Mouse (Mus musculus) liver, embryonic 13.5 days (tissue): ENCODE results near the gene Adi1. TPM values are rescaled to one million over a fixed set of nuclear protein-coding genes. Genes with fewer than 3 reads are reported as not detected.

Source experiments
- ATAC-seq: fragments of 200-750 bp; cut with Nextera tagmentation; 2 replicates; pipeline ENCODE4 v1.8.0; 2017; ENCODE audit warnings: low read depth, mild to moderate bottlenecking, moderate number of reproducible peaks, moderate library complexity
- DNase-seq: peaks from one replicate; pipeline ENCODE4 v3.0.0; 2022
- H3K27ac ChIP-seq: fragments of 300-500 bp; sonication (generic); 2 replicates; pipeline ENCODE4 v1.5.1; 2015; ENCODE audit warnings: moderate library complexity, mild to moderate bottlenecking, inconsistent platforms
- H3K27me3 ChIP-seq: fragments of 300-500 bp; sonication (generic); 2 replicates; pipeline ENCODE4 v1.6.1; 2015; ENCODE audit warnings: mild to moderate bottlenecking, inconsistent platforms
- H3K36me3 ChIP-seq: fragments of 300-500 bp; sonication (generic); 2 replicates; pipeline ENCODE4 v1.6.1; 2015; ENCODE audit warnings: mild to moderate bottlenecking, inconsistent platforms
- H3K4me1 ChIP-seq: fragments of 300-500 bp; sonication (generic); replicated peaks from 2 replicates; pipeline ENCODE4 v1.6.1; 2015; ENCODE audit warnings: inconsistent platforms
- H3K4me2 ChIP-seq: fragments of 300-500 bp; sonication (generic); 2 replicates; pipeline ENCODE4 v1.6.1; 2015; ENCODE audit warnings: inconsistent platforms, mild to moderate bottlenecking, moderate library complexity
- H3K4me3 ChIP-seq: fragments of 300-500 bp; sonication (generic); replicated peaks from 2 replicates; pipeline ENCODE4 v1.5.1; 2015; ENCODE audit warnings: mild to moderate bottlenecking, inconsistent platforms
- H3K9ac ChIP-seq: fragments of 300-500 bp; sonication (generic); 2 replicates; pipeline ENCODE4 v1.6.1; 2015; ENCODE audit warnings: mild to moderate bottlenecking, inconsistent platforms
- H3K9me3 ChIP-seq: fragments of 300-500 bp; sonication (generic); replicated peaks from 2 replicates; pipeline ENCODE4 v1.6.1; 2016; ENCODE audit warnings: inconsistent platforms
- WGBS: fragments of 180-500 bp; shearing (Covaris S2); methylation state at CpG from one replicate; pipeline ENCODE4 v1.1.7; 2015; ENCODE audit not compliant: insufficient replicate concordance; 5-methylcytosine and 5-hydroxymethylcytosine counted together
- microRNA-seq: library from miRNA; unstranded; fragments of <30 nt; microRNA quantifications from one replicate; pipeline ENCODE4, GENCODE M21; 2016
- polyA plus RNA-seq: library from polyadenylated mRNA; unstranded; fragments of >200 nt; fragmentation: Nextera tagmentation; extraction: Ambion mirVana; gene quantifications from 2 replicates; pipeline ENCODE4 v1.2.1, GENCODE M21; 2015

Adi1 gene
- polyA plus RNA-seq, 1 experiment from 2014 or later, result 51.7 TPM

DNA sequence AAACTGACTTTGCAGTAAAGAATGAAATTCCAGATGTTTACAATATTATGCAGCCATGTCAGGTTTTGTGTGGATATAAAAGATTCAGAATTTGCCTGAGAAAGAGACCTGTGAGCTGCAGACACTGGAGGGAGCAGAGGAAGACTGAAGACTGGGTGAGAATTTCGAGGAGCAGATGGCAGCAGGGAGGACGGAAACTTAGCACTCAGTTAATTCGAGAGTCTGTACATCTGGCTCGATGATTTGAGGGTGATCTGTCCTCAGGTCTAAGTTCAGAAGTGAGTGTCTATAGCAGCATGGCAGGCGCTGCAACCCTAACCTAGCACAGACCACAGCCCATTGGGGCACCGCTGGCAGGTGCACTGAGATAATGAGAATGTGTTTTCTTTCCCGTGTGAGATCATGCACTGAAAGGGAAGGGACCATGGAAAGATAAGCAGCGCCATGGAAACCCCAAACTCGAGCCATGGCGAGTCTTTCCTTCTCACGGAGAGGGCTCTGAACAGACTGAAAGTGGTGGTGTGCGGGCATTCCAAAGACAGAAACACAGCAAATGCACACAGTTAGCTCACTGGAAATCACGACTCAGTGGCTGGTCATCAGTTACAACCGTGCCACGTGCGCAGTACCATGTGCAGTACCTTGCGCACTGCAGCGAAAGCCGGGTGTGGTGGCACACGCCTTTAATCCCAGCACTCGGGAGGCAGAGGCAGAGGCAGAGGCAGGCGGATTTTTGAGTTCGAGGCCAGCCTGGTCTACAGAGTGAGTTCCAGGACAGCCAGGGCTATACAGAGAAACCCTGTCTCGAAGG, 40.0 kb downstream of the Adi1 start:
- Histone ChIP-seq H3K9me3 (no peaks in the 10 kb centered on the region), H3K27me3 (no peaks in the 10 kb centered on the region), H3K4me1 (peaks cover 13% of the 10 kb centered on the region), H3K4me2 (no peak overlapping the region), H3K9ac (no peak overlapping the region), H3K36me3 (peaks cover 68% of the 10 kb centered on the region), H3K4me3 (no peak overlapping the region), H3K27ac (no peak overlapping the region)
- peak; percentile 78 for ATAC-seq
- WGBS, result 62% methylated on average over 24 of the region's 24 CpGs
- DNase-seq, result no peak

DNA sequence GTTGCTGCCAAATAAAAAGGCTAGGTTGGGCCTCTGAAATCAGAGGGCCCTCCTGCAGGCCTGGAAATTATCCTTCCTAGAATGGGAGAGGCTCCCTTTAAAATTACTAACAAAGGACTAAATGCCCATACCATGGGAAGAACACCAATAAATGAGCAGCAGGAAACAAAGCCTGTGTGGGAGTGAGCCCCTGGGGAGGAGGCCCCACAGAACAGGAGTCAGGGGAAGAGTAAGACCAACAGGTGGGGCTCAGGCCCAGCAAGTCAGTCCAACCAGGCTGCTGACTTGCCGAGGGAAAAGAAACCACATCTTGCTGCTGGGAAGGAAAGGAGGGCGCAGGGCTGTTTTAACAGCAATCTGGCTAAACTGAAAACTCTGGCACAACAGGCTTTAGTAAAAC, 42.0 kb downstream of the Adi1 start:
- ATAC-seq (no peak), DNase-seq (no peak)
- no peaks in the 10 kb centered on the region for H3K27me3 ChIP-seq
- H3K4me2 ChIP-seq, result no peak overlapping the region
- H3K27ac ChIP-seq, result no peak overlapping the region
- no peak overlapping the region for H3K9ac ChIP-seq
- 75% methylated on average over 2 of the region's 2 CpGs for WGBS
- H3K4me3 ChIP-seq, result no peak overlapping the region
- H3K9me3 ChIP-seq, result no peaks in the 10 kb centered on the region
- peaks cover 69% of the 10 kb centered on the region for H3K36me3 ChIP-seq
- H3K4me1 ChIP-seq, result peaks cover 13% of the 10 kb centered on the region

DNA sequence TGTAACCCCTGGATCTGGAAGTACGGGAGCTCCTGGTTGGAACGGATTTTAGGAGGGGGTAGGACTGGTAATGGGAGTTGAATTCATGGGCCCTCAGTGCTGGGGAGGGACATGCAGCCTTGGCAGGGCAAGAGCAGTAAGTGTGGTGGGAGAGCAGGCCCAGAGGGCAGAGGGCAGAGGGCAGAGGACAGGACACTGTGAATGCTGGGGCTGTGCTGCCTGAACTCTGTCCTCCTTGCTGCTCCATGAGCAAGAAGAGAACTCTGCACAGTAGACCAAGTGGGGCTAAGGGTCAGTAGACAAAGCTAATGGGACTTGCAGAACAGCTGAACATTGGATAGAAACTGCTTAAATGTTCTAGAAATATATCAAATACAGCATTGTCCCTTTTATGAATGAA, 43.1 kb downstream of the Adi1 start:
- Histone ChIP-seq H3K36me3 (peaks cover 69% of the 10 kb centered on the region), H3K9me3 (no peaks in the 10 kb centered on the region), H3K27me3 (no peaks in the 10 kb centered on the region), H3K9ac (no peak overlapping the region), H3K27ac (no peak overlapping the region), H3K4me1 (peaks cover 13% of the 10 kb centered on the region), H3K4me2 (no peak overlapping the region), H3K4me3 (no peak overlapping the region)
- DNase-seq, result no peak
- 85% methylated on average over 2 of the region's 2 CpGs for WGBS
- ATAC-seq, result no peak

DNA sequence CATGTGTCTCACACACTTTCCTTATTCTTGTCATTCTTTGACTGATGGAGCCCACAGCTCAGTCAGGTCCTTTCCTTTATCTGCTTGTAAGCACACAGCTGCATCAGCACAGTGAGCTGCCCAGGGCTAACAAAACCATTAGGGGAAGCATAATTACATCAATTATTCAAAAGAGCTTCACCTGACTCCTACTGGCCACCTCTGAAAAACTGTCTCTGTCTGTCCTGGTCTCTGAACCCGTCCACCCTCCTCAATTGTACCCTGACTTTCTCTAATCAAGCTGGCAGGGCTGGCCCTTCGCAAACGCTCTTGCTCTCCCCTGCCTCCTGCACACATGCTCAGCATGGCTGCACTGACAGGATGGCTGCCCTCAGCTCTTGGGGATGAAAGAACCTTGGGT, 49.3 kb downstream of the Adi1 start:
- Histone ChIP-seq H3K4me1 (no peaks in the 10 kb centered on the region), H3K36me3 (peaks cover 57% of the 10 kb centered on the region), H3K4me2 (no peak overlapping the region), H3K27ac (no peak overlapping the region), H3K9ac (no peak overlapping the region), H3K4me3 (no peak overlapping the region), H3K9me3 (no peaks in the 10 kb centered on the region), H3K27me3 (no peaks in the 10 kb centered on the region)
- DNase-seq (no peak), ATAC-seq (no peak)
- WGBS, result 86% methylated on average over 3 of the region's 3 CpGs

DNA sequence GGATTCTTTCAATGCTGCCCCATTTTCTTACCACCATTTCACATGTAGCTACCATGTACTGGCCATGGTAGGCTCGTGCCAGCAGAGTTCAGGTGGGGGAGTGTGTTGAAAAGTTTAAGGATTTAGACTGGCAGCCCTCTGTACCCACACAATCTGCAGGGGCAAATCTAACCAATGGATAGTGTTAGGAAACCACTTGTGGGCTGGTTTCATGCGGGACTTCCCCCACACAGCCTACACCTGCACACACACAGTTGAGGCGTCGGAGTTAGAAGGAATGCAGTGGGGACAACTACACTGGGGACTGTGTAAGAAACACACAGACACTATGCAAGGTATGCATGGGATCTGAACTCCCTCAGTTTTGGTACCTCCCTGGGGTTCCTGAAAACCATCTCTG, 51.2 kb downstream of the Adi1 start:
- Histone ChIP-seq H3K27me3 (no peaks in the 10 kb centered on the region), H3K9me3 (no peaks in the 10 kb centered on the region), H3K9ac (no peak overlapping the region), H3K4me1 (no peaks in the 10 kb centered on the region), H3K36me3 (peaks cover 54% of the 10 kb centered on the region), H3K4me2 (no peak overlapping the region), H3K27ac (no peak overlapping the region), H3K4me3 (no peak overlapping the region)
- ATAC-seq (no peak), DNase-seq (no peak)
- WGBS, result 85% methylated on average over 4 of the region's 4 CpGs

DNA sequence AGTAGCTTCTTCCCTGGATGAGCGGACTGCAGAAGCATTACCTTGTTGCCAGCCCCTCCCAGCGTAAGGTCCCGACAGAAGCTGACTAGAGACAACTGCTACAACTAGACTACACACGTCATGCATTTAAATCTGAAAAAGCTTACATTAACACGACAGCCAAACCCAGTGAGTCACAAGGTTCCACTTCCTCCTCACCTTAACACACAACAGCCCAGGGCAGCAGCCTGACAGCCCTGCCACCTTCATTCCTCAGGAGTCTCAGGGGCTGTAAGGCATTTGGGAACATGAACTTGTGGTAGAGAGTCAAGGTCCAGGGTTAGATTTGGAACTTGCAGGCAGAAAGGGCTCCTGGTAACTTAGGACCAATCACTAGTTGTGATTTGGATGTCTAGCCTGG, 52.0 kb downstream of the Adi1 start:
- H3K36me3 ChIP-seq, result peaks cover 53% of the 10 kb centered on the region
- H3K27me3 ChIP-seq, result no peaks in the 10 kb centered on the region
- no peaks in the 10 kb centered on the region for H3K4me1 ChIP-seq
- no peak for ATAC-seq
- H3K4me2 ChIP-seq, result no peak overlapping the region
- H3K4me3 ChIP-seq, result no peak overlapping the region
- H3K27ac ChIP-seq, result no peak overlapping the region
- 76% methylated on average over 5 of the region's 5 CpGs for WGBS
- no peak for DNase-seq
- no peak overlapping the region for H3K9ac ChIP-seq
- H3K9me3 ChIP-seq, result no peaks in the 10 kb centered on the region

Small RNA genes within 50 kb of the gene (microRNA-seq; reads per million reads assigned to microRNA genes)
- not detected for gene Mir6937

Other genes with a start within 250 kb of the Adi1 start
- 0.07 TPM in 1 of 2 replicates, not detected in the other for gene Dcdc2c, start 122.8 kb upstream of the Adi1 start, polyA plus RNA-seq
- gene Allc, start 92.7 kb upstream of the Adi1 start, polyA plus RNA-seq, result not detected in 2 replicates
- 14.9 and 17.2 TPM in 2 replicates for gene Colec11, start 51.9 kb upstream of the Adi1 start, polyA plus RNA-seq
- gene Rps7, start 39.3 kb upstream of the Adi1 start, polyA plus RNA-seq, result 588 and 611 TPM in 2 replicates
- gene Rnaseh1, start 25.6 kb upstream of the Adi1 start, polyA plus RNA-seq, result 14.6 and 15.2 TPM in 2 replicates
- gene Trappc12, start 75.2 kb downstream of the Adi1 start, polyA plus RNA-seq, result 18.6 and 22.1 TPM in 2 replicates
- 31.7 and 32.8 TPM in 2 replicates for gene Eipr1, start 76.6 kb downstream of the Adi1 start, polyA plus RNA-seq